Mouse (Mus musculus): ENCODE measurements around the gene Zbtb43.

Gene Zbtb43

GRCm38 (mm10) chr2:33430081-33430770 lies 38.1 kb downstream of the Zbtb43 start:
- DNase-seq (ENCODE audit: low spot score in 2 of 2) = no peak

GRCm38 (mm10) chr2:33429339-33429738 lies 39.0 kb downstream of the Zbtb43 start:
- DNase-seq (ENCODE audit: low spot score in 2 of 2) = no peak

GRCm38 (mm10) chr2:33426640-33427398 lies 41.5 kb downstream of the Zbtb43 start:
- DNase-seq (ENCODE audit: low spot score in 2 of 2) = no peak

GRCm38 (mm10) chr2:33417454-33417853 lies 50.9 kb downstream of the Zbtb43 start:
- DNase-seq (ENCODE audit: low spot score in 2 of 2) = no peak

GRCm38 (mm10) chr2:33414019-33414418 lies 54.3 kb downstream of the Zbtb43 start:
- DNase-seq (ENCODE audit: low spot score in 2 of 2) = no peak

GRCm38 (mm10) chr2:33412111-33412510 lies 56.2 kb downstream of the Zbtb43 start:
- no peak for DNase-seq (ENCODE audit: low spot score in 2 of 2)

GRCm38 (mm10) chr2:33403511-33404003 lies 64.8 kb downstream of the Zbtb43 start:
- DNase-seq (ENCODE audit: low spot score in 2 of 2) = no peak

- DNase-seq (ENCODE audit: low spot score in 2 of 2) = no peak
These were observed 65.7 kb downstream of the Zbtb43 start for GRCm38 (mm10) chr2:33402638-33403037.

- peak; percentile 74 to 83 for DNase-seq (ENCODE audit: low spot score in 2 of 2)
These were observed 66.1 kb downstream of the Zbtb43 start for GRCm38 (mm10) chr2:33402236-33402635.

- peak in 1 of 2 experiments; percentile 52 for DNase-seq (ENCODE audit: low spot score in 2 of 2)
These were observed 67.1 kb downstream of the Zbtb43 start for GRCm38 (mm10) chr2:33401217-33401616.

- no peak for DNase-seq (ENCODE audit: low spot score in 2 of 2)
These were observed 67.8 kb downstream of the Zbtb43 start for GRCm38 (mm10) chr2:33400541-33400940.

Data from right cerebral cortex, adult 2 months (tissue).